Mouse (Mus musculus) kidney, adult 8-10 months (tissue): ENCODE measurements around the gene Adgrf4.

Experiments
- DNase-seq, 2 experiments: peaks; one replicate each; pipeline ENCODE4 v3.0.0; 2022

Gene Adgrf4

GRCm38 (mm10) chr17:42692136-42692535 is at the start of gene Adgrf4:
Gene Adgrf4, minus strand, starts transcription at chr17:42692284.
- DNase-seq = no peak

DNA sequence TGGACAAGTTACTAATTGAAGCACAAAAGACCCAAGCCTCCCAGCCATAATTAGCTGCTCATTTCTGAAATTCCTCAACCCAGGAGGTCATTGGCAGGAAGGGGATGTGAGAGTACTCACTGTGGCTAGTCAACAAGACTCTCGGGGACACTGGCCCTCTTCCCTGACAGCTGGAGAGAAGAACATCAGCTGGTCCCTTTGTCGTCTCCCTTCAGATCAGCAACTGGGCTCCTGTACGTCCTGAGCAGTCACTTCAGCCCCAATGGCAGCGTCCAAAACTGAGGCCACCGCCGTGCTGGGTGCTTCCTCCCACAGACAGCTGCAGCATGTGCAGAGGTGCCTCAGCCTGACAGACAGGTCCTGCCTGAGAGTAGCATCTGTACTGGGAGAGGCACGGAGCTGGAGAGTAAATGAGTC is 49.7 kb upstream of the Adgrf4 start, which contains the start of gene Adgrf2:
Gene Adgrf2 (minus strand): TSS at position 379 of the 417 bp plus-strand sequence.
- peak; percentile 3 to 9 for DNase-seq

- DNase-seq = no peak
These were observed 46.7 kb upstream of the Adgrf4 start for GRCm38 (mm10) chr17:42738794-42739193.

- no peak for DNase-seq
These were observed 25.1 kb upstream of the Adgrf4 start for GRCm38 (mm10) chr17:42717161-42717560.

DNA sequence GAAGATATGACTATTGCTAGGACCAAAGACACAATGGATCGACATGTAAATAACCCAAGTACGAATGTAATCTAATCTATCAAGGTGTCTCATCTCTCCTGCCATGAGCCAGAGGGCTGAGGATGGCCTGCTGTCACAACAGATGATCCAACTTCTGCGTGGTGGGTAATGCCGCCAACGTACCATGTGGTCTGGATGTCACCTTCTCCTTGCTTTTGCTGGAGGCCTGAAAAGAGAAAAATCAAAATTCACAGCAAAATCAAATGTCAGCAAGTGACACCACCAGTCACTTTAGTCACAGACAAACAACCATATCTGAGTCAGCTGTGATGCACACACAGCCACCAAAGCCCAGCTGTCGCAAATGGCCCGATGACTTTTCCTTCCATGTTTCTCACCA is 22.9 kb upstream of the Adgrf4 start:
- no peak for DNase-seq

GRCm38 (mm10) chr17:42710717-42711116 is 18.6 kb upstream of the Adgrf4 start:
- no peak for DNase-seq

DNA sequence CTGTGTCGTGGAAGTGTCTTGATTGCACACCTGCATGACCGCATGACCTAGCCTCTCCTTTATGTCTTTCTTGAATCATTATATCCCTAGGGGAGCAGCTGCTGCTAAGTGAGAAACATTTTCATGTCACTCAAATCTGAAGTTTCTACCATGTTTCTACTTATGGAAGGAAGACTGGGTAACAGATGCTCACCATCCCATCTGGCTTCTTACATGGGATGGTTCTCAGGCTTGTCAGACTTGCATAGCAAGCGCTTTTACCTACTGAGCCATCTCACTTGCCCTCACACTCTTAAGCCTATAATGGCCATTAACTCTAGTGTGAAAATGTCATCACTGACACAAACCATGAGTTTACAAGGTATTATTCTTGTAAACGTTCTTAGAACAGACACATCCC is 13.5 kb upstream of the Adgrf4 start:
- DNase-seq = no peak

- DNase-seq = no peak
These were observed 10.1 kb upstream of the Adgrf4 start for GRCm38 (mm10) chr17:42702198-42702597.

DNA sequence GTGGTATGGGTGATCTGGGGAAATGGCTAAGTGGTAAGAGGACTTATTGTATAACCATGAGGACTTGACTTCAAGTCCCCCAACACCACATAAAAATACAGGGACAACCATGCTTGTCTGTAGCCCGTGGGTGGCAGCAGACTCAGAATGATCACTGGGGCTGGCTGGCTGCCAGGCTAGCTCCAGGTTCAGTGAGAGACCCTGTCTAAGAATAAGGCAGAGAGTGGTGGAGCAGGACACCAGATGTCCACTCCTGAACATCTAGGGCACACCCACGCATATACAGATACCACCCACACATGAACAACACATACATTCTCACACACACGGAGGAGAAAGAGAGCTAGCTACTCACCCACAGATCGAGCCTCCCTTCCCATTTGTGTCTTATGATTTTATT is 2.6 kb upstream of the Adgrf4 start:
- DNase-seq = no peak

GRCm38 (mm10) chr17:42690531-42690930 is 1.6 kb downstream of the Adgrf4 start:
- no peak for DNase-seq

GRCm38 (mm10) chr17:42658634-42659422 is 33.3 kb downstream of the Adgrf4 start:
- DNase-seq = peak; percentile 1 to 33

DNA sequence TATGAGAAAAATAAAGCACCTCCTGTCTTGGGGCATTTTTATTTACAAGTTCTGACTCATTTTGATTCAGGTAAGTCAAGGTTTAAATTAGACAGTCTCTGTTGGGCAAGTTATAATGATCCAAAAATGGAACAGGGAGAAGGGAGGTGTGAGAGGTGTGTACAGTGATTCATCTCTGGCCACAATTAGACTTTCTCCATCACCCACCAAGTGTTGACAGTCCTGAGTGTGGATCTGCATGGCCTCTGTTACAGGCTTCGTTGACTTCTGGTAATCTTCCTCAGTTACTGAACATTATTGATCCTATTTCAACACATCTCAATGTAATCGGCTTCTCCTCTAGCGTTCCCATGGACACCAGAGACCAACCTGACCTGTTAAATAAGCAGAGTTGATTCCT is 48.7 kb downstream of the Adgrf4 start:
- no peak for DNase-seq

GRCm38 (mm10) chr17:42630206-42630605 is 61.9 kb downstream of the Adgrf4 start:
- no peak for DNase-seq

DNA sequence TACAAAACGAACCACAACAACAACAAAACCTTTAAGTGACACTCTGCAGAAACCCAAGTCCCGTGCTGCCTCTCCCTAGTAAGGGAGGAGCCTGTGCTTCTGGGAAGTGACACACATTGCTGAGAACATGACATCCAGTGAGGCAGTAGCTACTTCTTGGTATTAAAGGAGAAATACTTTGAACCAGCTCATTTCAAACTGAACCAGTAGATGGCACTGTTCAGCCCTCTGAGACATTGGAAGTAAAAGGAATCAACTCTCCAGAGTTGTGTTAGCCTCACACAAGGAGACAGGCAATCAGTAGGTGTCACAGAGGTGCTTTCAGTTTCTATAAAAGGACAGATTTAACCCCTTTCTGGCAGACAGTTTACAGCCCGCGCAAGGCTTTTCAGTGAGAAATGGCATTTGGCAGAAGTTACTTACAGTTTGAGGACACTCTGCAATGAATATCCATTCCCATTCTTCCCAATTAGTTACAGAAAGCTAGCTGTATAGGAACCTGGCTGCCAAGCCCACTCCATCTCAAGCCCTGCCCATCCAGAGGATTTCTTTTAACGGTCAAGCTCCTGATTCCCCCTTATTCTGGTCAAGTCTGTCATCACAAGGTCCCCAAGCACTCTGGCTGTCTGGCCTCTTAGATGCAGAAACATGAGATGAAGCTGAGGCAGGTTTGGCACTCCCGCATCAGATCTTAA is 78.9 kb downstream of the Adgrf4 start:
- DNase-seq = peak; percentile 29 to 39

- no peak for DNase-seq
These were observed 80.8 kb downstream of the Adgrf4 start, which contains the start of gene Opn5 for GRCm38 (mm10) chr17:42611295-42611694. Gene Opn5, minus strand, starts transcription at chr17:42611395.

DNA sequence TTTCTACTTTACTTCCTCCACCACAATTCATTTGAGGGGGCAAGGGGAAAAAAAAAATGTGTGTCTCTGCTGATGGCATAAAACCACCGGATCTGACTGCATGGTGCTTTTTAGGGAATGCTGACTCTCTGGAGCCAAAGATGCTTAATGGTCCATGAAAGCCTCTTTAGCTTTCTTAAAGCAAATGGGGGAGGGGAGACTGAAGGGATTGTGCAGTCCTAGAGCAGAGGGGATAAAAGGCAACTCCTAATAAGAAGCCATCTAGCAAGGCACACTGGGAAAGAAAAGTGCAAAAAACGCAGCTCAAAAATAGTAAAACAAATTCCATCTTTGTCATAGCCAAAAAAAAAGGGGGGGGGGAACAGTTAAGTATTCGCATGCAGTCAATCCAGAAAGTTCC is 83.8 kb downstream of the Adgrf4 start:
- DNase-seq = no peak
